Mouse (Mus musculus): Measurements from ENCODE around the gene Celf2. TPM values are rescaled to one million over a fixed set of nuclear protein-coding genes. Genes with fewer than 3 reads are reported as not detected.
"Not testable (repeated sequence)": the region's sequence is repeated elsewhere in the genome, so short reads cannot be mapped to it uniquely, and the experiment has no call there.

Celf2 gene
- total RNA-seq, 2 experiments from 2014 or later: 36.6 to 50.3 TPM

DNA sequence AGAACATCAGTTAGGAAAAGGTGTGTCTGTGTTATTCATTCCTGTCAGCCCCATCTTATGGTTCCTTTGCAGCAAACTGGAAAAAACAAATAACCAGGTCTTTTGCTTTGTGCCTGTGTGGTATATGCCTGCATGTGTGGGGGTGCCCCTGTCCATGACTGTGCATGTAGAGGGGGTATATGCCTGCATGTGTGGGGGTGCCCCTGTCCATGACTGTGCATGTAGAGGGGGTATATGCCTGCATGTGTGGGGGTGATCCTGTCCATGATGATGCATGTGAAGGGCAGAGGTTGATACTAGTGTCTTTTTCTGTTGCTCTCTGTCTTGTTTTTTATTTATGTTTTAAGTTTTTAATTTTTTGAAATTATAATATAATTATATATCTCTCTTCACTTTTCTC is 246.7 kb downstream of the Celf2 start:
- not testable (repeated sequence) for DNase-seq

DNA sequence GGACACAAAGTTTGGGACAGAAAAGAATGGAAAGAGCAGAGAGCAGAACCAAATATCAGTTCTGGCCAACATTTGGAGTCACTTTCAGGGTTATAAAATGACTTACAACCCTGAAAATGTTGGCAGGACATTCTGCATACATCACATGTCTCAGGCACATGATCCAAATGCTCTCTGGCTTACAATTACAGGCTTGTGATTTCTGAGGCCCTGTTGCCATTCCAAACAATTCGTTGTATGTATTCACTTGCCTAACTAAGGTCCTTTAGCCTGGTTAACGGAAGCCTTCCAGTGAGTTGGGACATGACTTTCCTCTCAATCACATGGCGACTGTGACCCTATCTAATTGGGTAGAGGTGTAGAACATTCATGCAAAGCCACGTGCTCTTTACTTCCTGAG is 249.2 kb downstream of the Celf2 start:
- DNase-seq: peak; percentile 27 to 35

DNA sequence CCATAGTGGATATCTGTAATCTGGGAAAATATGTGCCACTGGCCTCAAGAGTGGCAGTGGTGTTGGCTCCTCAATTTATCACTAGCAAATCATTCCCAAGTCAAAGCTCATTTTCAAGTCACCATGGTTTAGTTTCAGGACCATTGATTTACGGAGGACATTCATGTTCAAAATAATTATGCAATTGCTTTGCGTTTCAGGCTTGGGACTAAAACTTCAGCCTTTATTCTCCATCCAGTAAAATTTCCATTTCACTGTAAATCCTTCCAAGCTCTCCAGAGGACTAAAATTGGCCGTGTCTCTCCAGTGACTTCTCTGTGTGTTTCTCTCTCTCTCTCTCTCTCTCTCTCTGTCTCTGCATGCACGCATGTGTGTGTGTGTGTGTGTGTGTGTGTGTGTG is 249.7 kb downstream of the Celf2 start:
- no peak for DNase-seq

DNA sequence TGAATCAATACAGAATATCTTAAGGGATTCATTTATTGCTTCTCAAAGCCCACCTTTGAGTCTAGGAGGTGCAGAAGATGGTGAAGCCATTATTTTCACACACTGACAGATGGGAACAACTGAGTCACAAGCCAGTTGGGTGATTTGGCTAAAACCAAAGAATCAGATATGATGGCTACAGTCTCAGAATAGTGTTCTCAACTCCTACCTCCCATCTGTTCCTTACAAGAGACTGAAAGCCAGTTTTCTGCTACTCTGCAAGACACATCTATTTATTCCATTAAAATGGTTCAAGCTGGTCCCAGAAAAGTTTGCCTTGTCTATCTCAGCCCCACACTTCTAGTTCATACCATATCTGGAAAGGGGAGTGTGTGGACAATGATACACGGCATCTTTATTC is 253.3 kb downstream of the Celf2 start:
- no peak for DNase-seq

DNA sequence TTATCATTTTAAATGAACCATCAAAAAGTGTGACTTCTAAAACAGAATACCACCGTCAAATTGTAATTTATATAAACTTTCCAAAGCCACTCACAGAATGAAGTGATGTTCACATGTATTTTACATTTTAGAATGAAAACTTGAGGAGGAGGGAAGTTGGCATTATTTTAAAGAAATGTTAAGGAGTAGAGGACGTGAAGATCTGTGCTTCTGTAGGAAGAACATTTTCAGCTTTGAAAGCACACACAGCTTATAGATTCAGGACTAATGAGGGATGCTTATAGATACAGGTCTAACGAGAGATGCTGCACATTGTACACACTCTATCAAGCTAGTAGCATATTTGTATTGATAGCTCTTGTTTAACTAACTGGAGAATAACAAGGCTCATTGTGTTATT is 254.0 kb downstream of the Celf2 start:
- no peak for DNase-seq

DNA sequence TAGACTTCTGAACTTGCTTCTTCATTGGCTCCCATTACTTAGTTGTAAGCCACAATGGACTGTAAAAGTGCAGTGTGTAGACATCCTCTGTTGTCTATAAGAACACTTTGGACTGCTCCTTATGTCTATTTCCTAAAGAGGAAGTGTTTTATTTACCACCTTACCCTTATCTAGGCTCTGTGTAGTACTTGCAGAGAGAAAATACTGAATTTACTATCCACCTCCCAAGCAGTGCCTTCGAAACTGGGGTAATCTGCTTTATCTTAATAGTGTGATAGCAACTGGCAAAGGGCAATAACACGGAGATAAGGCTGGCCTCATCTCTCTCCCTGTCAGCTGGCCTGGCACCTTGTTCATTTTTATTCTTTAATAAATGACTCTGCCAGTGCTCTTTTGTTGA is 259.0 kb downstream of the Celf2 start:
- no peak for DNase-seq

DNA sequence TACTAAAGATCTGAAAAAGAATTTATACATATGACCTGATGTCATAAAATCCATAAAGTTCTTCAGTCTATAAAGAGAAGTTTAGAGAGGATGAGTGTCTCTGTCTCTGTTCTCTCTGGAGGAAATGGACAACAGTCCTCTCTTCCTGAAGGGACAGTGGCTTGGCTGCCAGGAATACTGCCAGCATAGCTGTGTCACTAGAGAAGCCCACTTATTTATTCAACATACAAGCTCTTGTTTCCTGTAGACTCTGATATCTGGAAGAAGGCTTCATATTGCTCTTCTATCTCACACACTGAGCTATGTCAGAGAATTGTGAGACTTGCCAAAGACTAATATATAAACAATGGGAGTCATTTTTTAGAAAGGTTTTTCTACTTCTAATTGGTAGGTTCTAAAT is 260.4 kb downstream of the Celf2 start:
- no peak for DNase-seq

DNA sequence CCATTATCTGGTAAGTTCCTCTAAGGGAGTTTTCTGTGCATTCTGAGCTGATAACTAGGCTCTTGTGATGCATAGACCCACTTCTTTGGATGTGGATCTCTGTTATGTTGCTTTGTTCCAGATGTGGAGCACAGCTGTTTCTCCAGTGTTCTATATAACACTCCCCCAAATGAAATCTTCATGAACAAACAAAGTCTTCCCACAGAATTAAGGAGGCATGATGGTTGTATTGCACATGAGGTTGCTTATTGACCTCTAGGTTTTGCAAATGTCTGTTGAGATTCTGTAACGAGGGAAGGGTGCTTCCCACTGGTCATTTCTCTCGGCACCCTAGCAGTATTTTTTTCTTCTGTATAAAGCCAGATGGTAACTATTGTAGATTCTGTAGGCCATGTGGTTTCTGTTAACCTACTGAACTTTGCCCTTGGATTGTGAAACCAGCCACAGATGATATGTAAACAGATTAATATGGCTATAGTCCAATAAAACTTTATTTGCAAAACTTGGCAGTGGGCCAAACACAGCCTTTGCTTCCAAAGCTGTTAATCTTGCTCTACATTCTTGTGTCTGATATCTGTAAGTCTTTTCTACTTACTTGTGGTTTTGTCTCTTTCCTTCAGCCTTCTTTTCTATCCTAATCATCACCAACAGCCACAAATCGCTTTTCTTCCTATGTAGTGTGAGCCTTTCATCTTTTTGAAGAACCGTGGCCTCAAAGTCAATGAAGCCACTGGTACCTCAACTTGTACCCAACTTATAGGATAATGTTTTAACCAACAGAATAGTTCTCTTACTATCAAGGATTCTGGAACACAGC is 263.2 kb downstream of the Celf2 start:
- DNase-seq: peak in 1 of 2 experiments; percentile 7

DNA sequence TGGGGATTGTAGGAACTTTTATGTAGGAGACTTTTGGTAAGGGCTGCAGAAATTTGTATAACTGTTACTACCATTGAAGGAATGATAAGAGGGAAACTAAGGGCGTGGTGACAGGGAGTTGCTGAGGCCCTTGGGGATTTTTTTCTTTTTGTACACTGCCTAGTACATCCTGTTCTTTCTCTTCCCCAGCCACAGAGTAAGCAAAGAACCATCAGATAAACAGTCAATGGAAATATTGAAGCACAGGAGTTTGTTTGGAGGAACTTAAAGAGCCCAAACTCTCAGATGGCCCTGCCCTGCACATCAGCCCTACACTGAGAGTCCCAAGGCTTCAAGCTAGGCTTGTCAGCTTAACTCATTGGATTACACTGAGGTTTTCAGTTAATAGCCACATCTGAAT is 267.2 kb downstream of the Celf2 start:
- DNase-seq: no peak

DNA sequence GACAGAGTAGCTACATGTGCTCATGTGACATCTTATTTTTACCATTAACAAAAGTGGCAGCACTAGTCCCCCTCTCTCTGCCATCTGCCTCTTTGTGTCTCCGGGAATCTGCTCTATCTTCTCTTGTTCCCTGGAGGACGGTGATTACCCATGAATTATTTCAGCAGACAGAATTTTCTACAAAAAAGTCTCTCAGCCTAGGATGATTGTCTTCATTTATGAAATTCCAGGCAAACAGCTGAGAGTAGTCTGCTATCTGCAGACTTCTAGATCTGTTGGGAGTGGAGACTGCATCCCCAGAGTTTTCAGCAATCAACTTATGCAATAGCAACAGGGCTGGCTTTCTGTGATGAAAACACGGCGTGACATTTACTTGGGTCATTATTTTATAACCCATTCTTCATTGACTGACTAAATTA is 267.8 kb downstream of the Celf2 start:
- DNase-seq: no peak

DNA sequence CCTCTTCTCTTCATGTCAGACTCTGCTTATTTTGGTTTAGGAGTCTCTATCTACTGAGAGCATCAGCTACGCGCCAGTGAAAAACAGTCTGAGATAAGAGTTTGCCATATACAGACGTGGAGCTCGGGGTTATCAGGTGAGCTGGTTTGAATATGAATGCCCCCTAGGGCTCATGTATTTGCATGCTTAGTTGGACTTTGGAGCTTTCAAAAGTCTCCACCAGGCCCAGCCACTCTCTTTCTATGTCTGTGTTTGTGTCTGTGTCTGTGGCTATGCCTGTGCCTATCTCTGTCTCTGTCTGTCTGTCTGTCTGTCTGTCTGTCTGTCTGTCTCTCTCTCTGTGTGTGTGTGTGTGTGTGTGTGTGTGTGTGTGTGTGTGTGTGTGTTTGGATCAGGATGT is 272.1 kb downstream of the Celf2 start:
- no peak for DNase-seq

DNA sequence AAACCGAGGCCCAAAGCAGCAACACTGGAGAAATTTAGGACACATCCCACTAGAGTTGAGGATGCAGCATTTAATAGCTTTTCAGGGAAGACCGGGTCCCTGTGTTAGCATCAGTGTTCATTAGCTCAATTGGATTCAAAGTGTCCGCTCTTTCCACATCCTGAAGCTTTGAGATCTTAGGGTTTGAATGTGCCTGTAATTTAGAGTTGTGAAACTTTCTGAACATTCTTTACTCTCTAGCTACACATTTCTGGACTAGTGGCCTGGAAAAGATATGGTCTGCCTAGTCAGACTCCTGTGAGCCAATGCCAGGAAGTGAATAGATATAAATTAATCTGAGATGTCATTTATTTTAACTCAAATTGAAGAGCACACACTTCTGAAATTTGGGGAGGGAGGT is 272.9 kb downstream of the Celf2 start:
- no peak for DNase-seq

DNA sequence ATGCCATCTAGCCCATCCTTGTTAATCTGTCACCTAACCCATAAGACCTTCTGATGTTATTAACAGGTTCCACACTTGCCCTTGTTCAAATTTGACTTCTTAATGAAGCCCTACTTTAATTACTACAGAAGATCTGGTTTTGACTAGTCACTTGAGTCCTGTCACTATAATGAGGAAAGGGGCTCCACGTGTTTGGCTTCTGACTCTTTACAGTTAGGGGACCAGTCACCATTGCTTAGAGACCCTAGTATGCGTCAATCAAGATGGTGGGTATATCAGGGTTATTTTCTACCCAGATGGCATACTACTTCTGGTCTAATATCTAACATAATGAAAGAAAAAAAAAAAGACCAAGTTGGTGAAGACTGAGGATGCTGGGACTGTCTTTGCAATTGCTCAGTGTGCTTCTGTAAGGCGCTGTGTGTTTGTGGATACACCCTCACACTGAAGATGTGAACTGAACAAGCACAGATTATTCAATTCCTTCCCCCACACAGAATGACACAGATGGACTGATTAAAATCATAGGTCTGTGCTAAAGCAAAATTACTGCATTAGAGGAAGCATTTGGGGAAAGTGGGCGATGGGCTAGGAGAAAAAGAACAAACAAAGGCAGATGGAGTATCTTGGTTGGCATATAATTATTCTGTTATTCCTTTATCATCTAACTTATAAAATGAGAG is 274.2 kb downstream of the Celf2 start:
- no peak for DNase-seq

DNA sequence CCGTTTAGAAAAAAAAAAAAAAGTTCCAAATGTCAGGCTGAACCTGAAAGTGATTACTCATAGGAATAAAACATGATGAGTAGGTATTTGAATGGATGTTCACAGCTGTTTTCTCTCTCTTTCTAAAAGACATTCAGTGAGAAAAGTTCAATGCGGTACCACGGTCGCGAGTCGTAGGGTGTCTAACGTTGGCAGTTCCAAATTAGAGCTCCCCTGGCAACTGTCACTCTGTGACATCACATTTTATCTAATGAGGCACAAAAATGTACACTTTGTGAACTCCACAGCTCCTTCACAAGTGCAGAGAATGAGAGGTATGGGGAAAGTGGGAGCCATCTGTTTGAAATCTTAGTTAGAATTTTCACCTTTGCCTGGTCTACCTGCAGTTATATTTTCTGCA is 274.8 kb downstream of the Celf2 start:
- no peak for DNase-seq

DNA sequence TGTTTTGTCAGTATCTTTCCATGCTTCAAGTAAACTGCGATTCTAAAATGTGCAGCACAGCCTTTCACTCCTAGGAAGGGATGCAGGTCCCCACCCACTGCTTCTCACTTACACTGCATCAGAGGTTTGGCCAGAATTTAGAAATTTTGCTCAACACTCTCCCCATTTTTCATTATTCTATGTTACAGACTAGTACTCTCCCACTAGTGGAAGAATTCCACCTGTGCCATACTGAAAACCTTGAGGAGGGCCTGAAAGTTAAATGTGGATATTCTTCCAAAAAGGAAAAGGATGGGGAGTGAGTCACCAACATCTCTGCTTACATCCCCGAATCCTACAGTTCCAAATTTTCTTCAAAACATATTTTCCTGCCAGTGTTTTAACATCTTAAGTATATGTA is 276.0 kb downstream of the Celf2 start:
- DNase-seq: no peak

DNA sequence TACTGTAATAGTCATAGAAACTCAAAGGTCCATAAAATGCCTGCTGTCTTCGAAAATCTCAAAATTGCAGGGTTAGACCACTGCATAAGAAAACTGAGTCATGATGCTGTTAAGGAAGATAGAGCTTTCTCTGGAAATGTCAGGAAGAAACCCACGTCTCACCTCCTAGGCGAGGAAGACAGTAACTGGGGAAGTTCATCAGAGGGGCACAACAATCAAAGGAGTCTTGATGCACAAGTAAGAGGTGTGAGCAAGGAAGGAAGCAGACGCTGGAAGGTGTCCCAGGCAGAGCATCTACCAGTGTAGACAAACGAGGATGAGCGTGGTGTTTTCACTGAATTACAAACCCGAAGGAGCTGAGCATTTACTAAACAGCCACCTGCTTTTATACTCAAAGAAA is 282.6 kb downstream of the Celf2 start:
- no peak for DNase-seq

DNA sequence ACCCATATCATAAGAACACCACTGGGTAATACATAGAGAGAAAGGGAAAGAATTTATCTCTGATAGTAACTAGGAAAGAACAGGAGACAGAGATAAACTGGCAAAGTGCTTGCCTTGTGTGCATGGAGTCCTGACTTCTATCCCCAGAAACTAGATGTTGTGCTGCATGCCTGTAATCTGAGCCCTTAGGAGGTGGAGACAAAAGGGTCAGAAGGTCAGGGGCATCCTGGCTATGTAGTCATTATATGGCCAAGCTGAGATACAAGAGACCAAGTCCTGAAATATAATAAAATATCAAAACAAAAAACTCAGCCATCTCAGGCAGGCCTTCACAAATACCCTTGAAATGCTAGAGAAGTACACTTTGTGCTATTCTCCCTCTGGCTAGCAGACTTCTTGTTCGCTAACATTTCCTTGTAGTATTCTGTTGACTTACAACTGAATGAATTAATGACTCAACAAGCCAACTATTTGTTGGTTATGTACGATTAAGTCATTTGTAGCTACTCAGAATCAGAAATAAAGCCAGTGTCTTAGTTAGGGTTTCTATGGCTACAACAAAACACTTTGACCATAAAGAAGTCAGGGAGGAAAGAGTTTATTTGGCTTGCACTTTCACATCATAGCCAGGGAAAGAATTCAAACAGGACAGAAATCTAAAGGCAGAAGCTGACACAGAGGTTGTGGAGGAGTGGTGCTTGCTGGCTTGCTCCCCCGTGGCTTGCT is 284.9 kb downstream of the Celf2 start:
- peak in 1 of 2 experiments; percentile 28 for DNase-seq

DNA sequence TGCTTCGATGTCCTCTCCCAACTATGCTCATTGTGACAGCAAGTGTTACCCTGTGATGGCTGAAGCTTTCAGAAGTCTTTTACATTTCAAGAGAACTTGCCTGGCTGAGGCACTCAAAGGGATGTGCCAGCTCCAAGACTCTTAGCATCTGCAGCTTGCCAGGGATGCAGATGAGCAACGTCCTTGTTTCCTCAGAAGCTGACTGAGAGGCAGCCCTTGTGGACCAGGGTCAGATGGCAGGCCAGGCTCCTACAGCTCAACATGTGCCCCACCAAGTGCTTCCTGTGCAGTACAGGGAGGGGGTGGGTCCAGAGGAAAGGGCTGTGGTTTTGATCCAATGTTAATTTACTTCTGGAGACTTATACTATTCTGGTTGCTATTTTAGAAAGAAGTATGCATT is 285.8 kb downstream of the Celf2 start:
- no peak for DNase-seq

DNA sequence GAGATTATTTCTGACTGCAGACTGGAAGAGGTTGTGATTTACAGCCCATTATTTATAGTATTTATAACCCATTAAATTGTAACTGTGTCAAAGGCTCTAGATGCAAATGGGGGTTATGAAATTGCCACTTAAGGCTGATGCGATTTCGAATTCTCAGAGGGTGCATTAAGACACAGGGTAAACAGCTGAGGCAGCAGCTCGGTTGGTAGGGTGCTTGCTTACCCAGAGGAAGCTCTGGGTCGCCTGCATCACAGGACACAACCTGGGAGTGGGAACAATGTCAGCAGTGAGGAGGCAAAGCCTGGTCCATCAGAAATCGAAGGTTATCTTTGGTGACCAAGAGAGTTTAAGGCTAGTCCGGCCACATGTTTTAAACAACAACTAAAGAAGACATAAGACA is 286.5 kb downstream of the Celf2 start:
- DNase-seq: no peak

DNA sequence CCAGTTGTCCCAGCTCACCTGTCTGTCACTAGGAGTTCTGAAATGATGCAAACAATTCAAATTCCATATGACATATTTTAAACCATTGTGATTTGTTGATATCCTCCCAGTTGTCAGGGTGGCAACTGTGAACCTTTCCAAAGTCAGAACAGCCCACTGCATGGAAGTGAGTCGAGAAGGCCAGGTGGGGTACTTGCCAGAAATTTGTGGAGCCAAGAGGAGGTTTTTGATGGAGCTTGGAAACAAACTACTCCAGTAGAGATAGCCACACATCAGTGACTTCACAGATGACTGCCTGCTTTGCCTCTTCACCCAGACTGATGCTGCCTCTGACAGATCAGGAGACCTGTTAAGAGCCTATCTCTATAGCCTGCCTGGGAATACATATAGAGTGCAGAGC is 287.5 kb downstream of the Celf2 start:
- no peak for DNase-seq

DNA sequence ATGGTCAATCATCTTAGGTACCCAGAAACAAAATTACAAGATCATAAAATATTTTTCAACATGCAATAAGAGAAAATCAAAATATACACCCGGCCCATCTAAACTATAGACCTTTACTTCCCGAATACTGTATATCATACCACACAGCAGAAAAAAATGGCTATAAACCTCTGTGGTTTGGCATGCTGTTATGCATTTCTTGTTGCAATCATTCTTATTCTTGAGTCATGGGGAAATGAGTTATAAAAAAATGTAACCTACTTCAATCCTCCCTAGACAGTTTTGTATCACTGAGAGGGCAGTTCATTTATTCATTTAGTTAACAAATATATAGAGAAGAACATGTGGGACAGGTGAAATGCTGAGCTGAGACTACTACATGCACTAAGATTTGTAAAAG is 291.3 kb downstream of the Celf2 start:
- DNase-seq: no peak

DNA sequence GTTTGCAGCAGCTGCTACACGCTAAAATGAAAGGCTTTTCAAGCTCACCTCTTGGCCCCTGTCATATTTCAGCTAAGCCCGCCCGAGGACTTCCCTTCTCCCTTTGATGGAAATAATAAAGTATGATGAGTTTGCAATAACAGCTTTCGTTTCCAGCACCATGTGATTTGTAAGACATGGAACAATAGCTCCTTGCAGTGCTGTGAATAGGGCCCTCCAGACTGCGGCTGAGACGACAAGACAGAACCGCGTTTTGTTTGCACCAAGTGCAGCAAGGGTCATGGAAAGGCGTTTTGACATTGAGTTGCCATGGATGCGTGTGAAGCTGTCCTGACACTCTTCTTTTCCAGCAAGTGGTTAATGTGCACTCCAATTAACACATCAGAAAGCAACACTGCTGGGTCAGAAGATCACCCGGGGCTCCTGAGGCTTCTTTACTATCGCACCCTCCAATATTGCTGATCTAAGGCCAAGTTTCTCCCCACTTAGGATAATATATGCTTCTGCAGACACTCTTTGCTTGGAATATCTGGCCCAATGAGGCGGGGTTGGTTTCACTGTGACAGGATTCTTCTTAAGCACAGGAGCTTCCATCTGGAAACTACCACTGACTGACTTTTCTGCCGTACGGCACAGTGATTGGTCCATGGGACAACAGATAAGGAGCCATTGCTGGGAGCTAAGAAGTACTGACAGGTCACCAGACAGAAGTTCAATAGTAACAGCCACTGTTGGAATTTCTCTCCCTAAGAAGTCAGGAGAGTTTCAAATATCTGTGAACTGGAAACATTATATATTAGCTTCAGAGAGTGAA is 301.5 kb downstream of the Celf2 start:
- no peak for DNase-seq

All from adrenal gland, postnatal 36 days (tissue).